Mouse (Mus musculus): ENCODE measurements at regions not wholly inside any gene's neighbourhood (a gene's known extent, or its start where the extent isn't known, plus 50 kb on each side); places are given as distances from the start of the nearest gene placed in this dataset.

- DNase-seq (ENCODE audit: low read depth, low spot score): no peak
- no peak overlapping the region for H3K9ac ChIP-seq (ENCODE audit: insufficient read depth, low read depth, low read length, poor library complexity, severe bottlenecking)
- in situ Hi-C loops (cut with MboI; ENCODE audit: low sequenced_read_pairs in 2 of 2, unreplicated experiment in 2 of 2): loop anchor here in 1 of 2 experiments (10.0 kb wide), 1 partner anchor 53 kb away; no protein-coding TSS in a partner anchor
- H3K4me1 ChIP-seq (ENCODE audit: control insufficient read depth in 2 of 2, insufficient read depth in 2 of 2, low read length in 2 of 2, poor library complexity in 1 of 2): peaks cover 0 to 9% of the 10 kb centered on the region in 2 experiments; a peak in 1 of 4 replicates
- H3K4me3 ChIP-seq (ENCODE audit: insufficient read depth in 1 of 2, low read depth in 1 of 2, low read length in 2 of 2, poor library complexity in 1 of 2, severe bottlenecking in 1 of 2): no peak overlapping the region
- no peak overlapping the region for H3K27ac ChIP-seq (ENCODE audit: insufficient read depth, low read depth, low read length, poor library complexity, severe bottlenecking)
- TF ChIP-seq CHD2 (IDR thresholded peaks at IDR 0.05; ENCODE audit: low read depth, low read length) (no peak), ZNF384 (IDR thresholded peaks at IDR 0.05; ENCODE audit: low read depth, low read length) (no peak), ZC3H11A (IDR thresholded peaks at IDR 0.05; ENCODE audit: borderline replicate concordance, low read depth, low read length) (no peak), MAFK (IDR thresholded peaks at IDR 0.05; ENCODE audit: insufficient read depth, low read depth, low read length) (no peak), HCFC1 (IDR thresholded peaks at IDR 0.05; ENCODE audit: borderline replicate concordance, insufficient read depth, low read length) (no peak)
- H3K36me3 ChIP-seq (ENCODE audit: control insufficient read depth, insufficient read depth, low read length, poor library complexity, severe bottlenecking): no peaks in the 10 kb centered on the region
- no peaks in the 10 kb centered on the region for H3K9me3 ChIP-seq (ENCODE audit: control insufficient read depth, insufficient read depth, low read depth, low read length)
These were observed 62.9 kb upstream of the Odc1 start for GRCm38 (mm10) chr12:17481687-17482086.

DNA sequence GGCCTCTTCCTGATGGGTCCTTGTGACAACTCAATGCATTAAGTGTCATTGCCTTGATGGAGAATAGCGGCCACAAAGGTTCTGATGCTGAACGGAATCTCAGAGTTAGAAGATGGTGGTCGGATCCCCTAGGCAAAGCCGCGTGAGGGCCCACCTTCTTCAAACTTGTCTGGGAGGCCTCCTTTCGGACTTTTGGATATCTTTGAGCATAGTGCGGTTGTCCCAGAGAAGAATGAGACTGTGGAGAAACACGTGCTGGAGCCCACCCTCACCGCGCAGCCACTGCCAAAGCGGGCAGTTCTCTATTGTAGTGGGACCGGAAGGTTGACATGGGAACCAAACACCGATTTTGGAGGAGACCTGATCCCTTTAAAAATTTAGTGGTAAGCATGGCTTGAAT is 62.4 kb upstream of the Odc1 start:
- TF ChIP-seq CHD2 (IDR thresholded peaks at IDR 0.05; ENCODE audit: low read depth, low read length) (no peak), ZC3H11A (IDR thresholded peaks at IDR 0.05; ENCODE audit: borderline replicate concordance, low read depth, low read length) (no peak), MAFK (IDR thresholded peaks at IDR 0.05; ENCODE audit: insufficient read depth, low read depth, low read length) (no peak), HCFC1 (IDR thresholded peaks at IDR 0.05; ENCODE audit: borderline replicate concordance, insufficient read depth, low read length) (no peak), ZNF384 (IDR thresholded peaks at IDR 0.05; ENCODE audit: low read depth, low read length) (no peak)
- no peaks in the 10 kb centered on the region for H3K36me3 ChIP-seq (ENCODE audit: control insufficient read depth, insufficient read depth, low read length, poor library complexity, severe bottlenecking)
- no peak for DNase-seq (ENCODE audit: low read depth, low spot score)
- H3K4me3 ChIP-seq (ENCODE audit: insufficient read depth in 1 of 2, low read depth in 1 of 2, low read length in 2 of 2, poor library complexity in 1 of 2, severe bottlenecking in 1 of 2): no peak overlapping the region
- no peak overlapping the region for H3K27ac ChIP-seq (ENCODE audit: insufficient read depth, low read depth, low read length, poor library complexity, severe bottlenecking)
- H3K9me3 ChIP-seq (ENCODE audit: control insufficient read depth, insufficient read depth, low read depth, low read length): no peaks in the 10 kb centered on the region
- in situ Hi-C loops (cut with MboI; ENCODE audit: low sequenced_read_pairs in 2 of 2, unreplicated experiment in 2 of 2): loop anchor here in 1 of 2 experiments (10.0 kb wide), 1 partner anchor 53 kb away; no protein-coding TSS in a partner anchor
- H3K9ac ChIP-seq (ENCODE audit: insufficient read depth, low read depth, low read length, poor library complexity, severe bottlenecking): no peak overlapping the region
- peaks cover 0 to 9% of the 10 kb centered on the region in 2 experiments; a peak in 1 of 4 replicates for H3K4me1 ChIP-seq (ENCODE audit: control insufficient read depth in 2 of 2, insufficient read depth in 2 of 2, low read length in 2 of 2, poor library complexity in 1 of 2)

- no peak for TF ChIP-seq ZC3H11A (IDR thresholded peaks at IDR 0.05; ENCODE audit: borderline replicate concordance, low read depth, low read length)
- TF ChIP-seq HCFC1 (IDR thresholded peaks at IDR 0.05; ENCODE audit: borderline replicate concordance, insufficient read depth, low read length): no peak
- TF ChIP-seq ZNF384 (IDR thresholded peaks at IDR 0.05; ENCODE audit: low read depth, low read length): no peak
- no peak for TF ChIP-seq CHD2 (IDR thresholded peaks at IDR 0.05; ENCODE audit: low read depth, low read length)
- TF ChIP-seq MAFK (IDR thresholded peaks at IDR 0.05; ENCODE audit: insufficient read depth, low read depth, low read length): no peak
- DNase-seq (ENCODE audit: low read depth, low spot score): no peak
- in situ Hi-C loops (cut with MboI; ENCODE audit: low sequenced_read_pairs in 2 of 2, unreplicated experiment in 2 of 2): loop anchor here in 1 of 2 experiments (10.0 kb wide), 1 partner anchor 50 kb away; no protein-coding TSS in a partner anchor
- Histone ChIP-seq H3K27ac (ENCODE audit: insufficient read depth, low read depth, low read length, poor library complexity, severe bottlenecking) (no peak overlapping the region), H3K4me3 (ENCODE audit: insufficient read depth in 1 of 2, low read depth in 1 of 2, low read length in 2 of 2, poor library complexity in 1 of 2, severe bottlenecking in 1 of 2) (no peak overlapping the region), H3K9ac (ENCODE audit: insufficient read depth, low read depth, low read length, poor library complexity, severe bottlenecking) (no peak overlapping the region), H3K36me3 (ENCODE audit: control insufficient read depth, insufficient read depth, low read length, poor library complexity, severe bottlenecking) (no peaks in the 10 kb centered on the region), H3K9me3 (ENCODE audit: control insufficient read depth, insufficient read depth, low read depth, low read length) (no peaks in the 10 kb centered on the region), H3K4me1 (ENCODE audit: control insufficient read depth in 2 of 2, insufficient read depth in 2 of 2, low read length in 2 of 2, poor library complexity in 1 of 2) (peaks cover 0 to 9% of the 10 kb centered on the region in 2 experiments; a peak in 1 of 4 replicates)
These were observed 60.1 kb upstream of the Odc1 start for GRCm38 (mm10) chr12:17484448-17484847.

GRCm38 (mm10) chr12:17486062-17486770 is 58.4 kb upstream of the Odc1 start:
- no peaks in the 10 kb centered on the region for H3K9me3 ChIP-seq (ENCODE audit: control insufficient read depth, insufficient read depth, low read depth, low read length)
- H3K27ac ChIP-seq (ENCODE audit: insufficient read depth, low read depth, low read length, poor library complexity, severe bottlenecking): no peak overlapping the region
- no peak overlapping the region for H3K9ac ChIP-seq (ENCODE audit: insufficient read depth, low read depth, low read length, poor library complexity, severe bottlenecking)
- H3K4me3 ChIP-seq (ENCODE audit: insufficient read depth in 1 of 2, low read depth in 1 of 2, low read length in 2 of 2, poor library complexity in 1 of 2, severe bottlenecking in 1 of 2): no peak overlapping the region
- H3K36me3 ChIP-seq (ENCODE audit: control insufficient read depth, insufficient read depth, low read length, poor library complexity, severe bottlenecking): no peaks in the 10 kb centered on the region
- in situ Hi-C loops (cut with MboI; ENCODE audit: low sequenced_read_pairs in 2 of 2, unreplicated experiment in 2 of 2): loop anchor here in 1 of 2 experiments (10.0 kb wide), 1 partner anchor 49 kb away; no protein-coding TSS in a partner anchor
- DNase-seq (ENCODE audit: low read depth, low spot score): no peak
- peaks cover 0 to 9% of the 10 kb centered on the region in 2 experiments; a peak in 1 of 4 replicates for H3K4me1 ChIP-seq (ENCODE audit: control insufficient read depth in 2 of 2, insufficient read depth in 2 of 2, low read length in 2 of 2, poor library complexity in 1 of 2)
- TF ChIP-seq MAFK (IDR thresholded peaks at IDR 0.05; ENCODE audit: insufficient read depth, low read depth, low read length) (no peak), HCFC1 (IDR thresholded peaks at IDR 0.05; ENCODE audit: borderline replicate concordance, insufficient read depth, low read length) (no peak), ZNF384 (IDR thresholded peaks at IDR 0.05; ENCODE audit: low read depth, low read length) (no peak), CHD2 (IDR thresholded peaks at IDR 0.05; ENCODE audit: low read depth, low read length) (no peak), ZC3H11A (IDR thresholded peaks at IDR 0.05; ENCODE audit: borderline replicate concordance, low read depth, low read length) (no peak)
